In the genomic region with DNA sequence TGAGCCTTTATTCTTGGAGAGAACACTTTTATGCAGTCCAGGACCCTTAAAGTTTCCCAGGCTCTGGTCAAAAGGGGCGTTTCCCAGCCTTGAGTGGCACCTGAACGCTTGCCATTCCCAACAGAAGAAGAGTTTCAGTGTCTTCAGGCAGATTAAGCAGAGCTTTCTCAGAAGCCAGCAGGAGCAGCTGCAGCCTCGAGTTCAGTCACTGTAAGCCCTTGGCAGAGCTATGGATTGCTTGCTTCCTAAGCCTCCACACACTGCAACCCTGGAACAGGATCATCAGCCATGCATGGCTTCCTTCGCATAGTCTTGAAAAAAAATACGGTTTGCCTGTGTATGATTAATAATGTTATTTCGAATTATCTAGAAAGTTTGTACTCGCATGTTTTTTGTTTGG, we compare ENCODE assay signal across 18 mouse cellular contexts. TPM values are rescaled to one million over a fixed set of nuclear protein-coding genes. Genes with fewer than 3 reads are reported as not detected.
A peak's percentile ranks its signal among the peaks of the same experiment; 100 is the strongest.
DNase-seq lines count a peak whose midpoint lies in the region; ATAC-seq lines count a peak whose summit lies in the region.
"Had no signal": no experiment of that assay in that cellular context is flagged by ENCODE, and none has a peak within 500 bp of the region (broad histone marks: within the 10 kb centered on the region; RNA-seq: fewer than 3 reads in every experiment).

No protein-coding gene starts in this region.

- no peaks in the 10 kb centered on the region for H3K9me3 ChIP-seq in kidney, embryonic 14.5 days (ENCODE audit: control insufficient read depth, low read length)
- peaks cover 11% of the 10 kb centered on the region; the same call in 1 of the 2 replicates for H3K9me3 ChIP-seq in forebrain, embryonic 13.5 days (replicated peaks)
- peaks cover 11% of the 10 kb centered on the region; the same call in 1 of the 2 replicates for H3K9me3 ChIP-seq in midbrain, embryonic 12.5 days
- H3K9me3 ChIP-seq: lung, embryonic 15.5 days had no signal

- no peaks in the 10 kb centered on the region for H3K27me3 ChIP-seq in kidney, embryonic 14.5 days (ENCODE audit: control insufficient read depth, insufficient read depth, low read length)
- H3K27me3 ChIP-seq in forebrain, embryonic 13.5 days: no peaks in the 10 kb centered on the region
- H3K27me3 ChIP-seq in midbrain, embryonic 12.5 days: no peaks in the 10 kb centered on the region
- H3K27me3 ChIP-seq: CH12.LX; lung, embryonic 15.5 days had no signal

- no peaks in the 10 kb centered on the region for H3K36me3 ChIP-seq in kidney, embryonic 14.5 days (ENCODE audit: control insufficient read depth, insufficient read depth, low read length)
- H3K36me3 ChIP-seq in forebrain, embryonic 13.5 days (ENCODE audit: poor library complexity, severe bottlenecking): no peaks in the 10 kb centered on the region
- H3K36me3 ChIP-seq in midbrain, embryonic 12.5 days: no peaks in the 10 kb centered on the region
- H3K36me3 ChIP-seq: lung, embryonic 15.5 days had no signal

- H3K4me3 ChIP-seq in kidney, embryonic 14.5 days (ENCODE audit: low read length): no peak overlapping the region
- H3K4me3 ChIP-seq in forebrain, embryonic 13.5 days: no peak overlapping the region
- no peak overlapping the region for H3K4me3 ChIP-seq in midbrain, embryonic 12.5 days
- H3K4me3 ChIP-seq: lung, embryonic 15.5 days had no signal

- WGBS in kidney, embryonic 14.5 days: 71% methylated on average over 7 of the region's 7 CpGs
- WGBS in forebrain, embryonic 13.5 days: 50% methylated on average over 7 of the region's 7 CpGs
- whole genome bisulfite sequencing in midbrain, embryonic 12.5 days: 49% methylated on average over 7 of the region's 7 CpGs

- no peak overlapping the region for H3K27ac ChIP-seq in kidney, embryonic 14.5 days (ENCODE audit: low read depth, low read length)
- H3K27ac ChIP-seq in forebrain, embryonic 13.5 days: no peak overlapping the region
- H3K27ac ChIP-seq in midbrain, embryonic 12.5 days (replicated peaks): peak overlapping the region; percentile 43; the same call in 1 of the 2 replicates
- H3K27ac ChIP-seq: lung, embryonic 15.5 days had no signal

- H3K9ac ChIP-seq in kidney, embryonic 14.5 days (ENCODE audit: low read depth, low read length): no peak overlapping the region
- no peak overlapping the region for H3K9ac ChIP-seq in forebrain, embryonic 13.5 days
- H3K9ac ChIP-seq in midbrain, embryonic 12.5 days (replicated peaks): no peak overlapping the region
- H3K9ac ChIP-seq: lung, embryonic 15.5 days had no signal

- no peak for ATAC-seq in kidney, embryonic 14.5 days (ENCODE audit: low FRiP score, low TSS enrichment)
- peak; percentile 87 for ATAC-seq in forebrain, embryonic 13.5 days
- ATAC-seq in midbrain, embryonic 12.5 days (ENCODE audit: low FRiP score, low read depth): peak; percentile 60
- ATAC-seq: activated CD4-positive, CD25-positive, alpha-beta regulatory T cell, adult 4 months had no signal

- peak; percentile 51 to 64 for DNase-seq in cerebellum, postnatal 10 days
- DNase-seq in cerebellum, adult 9-10 months: no peak
- peak; percentile 9 for DNase-seq in kidney, postnatal 10 days
- DNase-seq in B cell, adult 2 months: no peak
- DNase-seq in ovary, adult 18-20 months (ENCODE audit: low spot score): no peak
- DNase-seq: adrenal gland, postnatal 25 days; gastrocnemius, postnatal 25 days; kidney, adult 2 months; layer of hippocampus, adult 9-11 months; right cerebral cortex, postnatal 14 days; thymus, postnatal 36 days had no signal

- H3K4me1 ChIP-seq in kidney, embryonic 14.5 days (ENCODE audit: control insufficient read depth, insufficient read depth, low read length): no peaks in the 10 kb centered on the region
- H3K4me1 ChIP-seq in forebrain, embryonic 13.5 days: peaks cover 16% of the 10 kb centered on the region
- H3K4me1 ChIP-seq in midbrain, embryonic 12.5 days: peaks cover 10% of the 10 kb centered on the region
- H3K4me1 ChIP-seq: lung, embryonic 15.5 days had no signal

- no peak overlapping the region for H3K4me2 ChIP-seq in kidney, embryonic 14.5 days (replicated peaks; ENCODE audit: low read depth, low read length)
- H3K4me2 ChIP-seq in forebrain, embryonic 13.5 days: no peak overlapping the region
- no peak overlapping the region for H3K4me2 ChIP-seq in midbrain, embryonic 12.5 days (replicated peaks)
- H3K4me2 ChIP-seq: heart, embryonic 11.5 days; lung, embryonic 15.5 days had no signal

RNA-seq across cellular contexts. Expression of gene Kif21a, which starts 14.1 kb away (rescaled TPM):
- 5.3 and 8.1 TPM in 2 replicates for polyA plus RNA-seq in kidney, embryonic 14.5 days (2014; fragmentation: Nextera tagmentation; extraction: Ambion mirVana)
- 54.9 and 56.4 TPM in 2 replicates for polyA plus RNA-seq in forebrain, embryonic 13.5 days (2015; fragmentation: Nextera tagmentation; extraction: Ambion mirVana)
- 60.3 and 69.7 TPM in 2 replicates for polyA plus RNA-seq in midbrain, embryonic 12.5 days (2016; fragmentation: Nextera tagmentation; extraction: Ambion mirVana)
- polyA plus RNA-seq: activated CD4-positive, CD25-positive, alpha-beta regulatory T cell, adult 4 months had no signal

Comparison
In these comparisons a context has a peak if more than half of its experiments do, and no peak if none do; other contexts are left out.
1. DNase-seq: peak in cerebellum, postnatal 10 days (2 of 2) and kidney, postnatal 10 days (single experiment); none in cerebellum, adult 9-10 months (single experiment), B cell, adult 2 months (0 of 2) and ovary, adult 18-20 months (single experiment).